Mouse (Mus musculus) thymus, postnatal 0 days (tissue): ENCODE measurements around the gene Tinagl1. TPM values are rescaled to one million over a fixed set of nuclear protein-coding genes. Genes with fewer than 3 reads are reported as not detected.

Experiments
- DNase-seq: peaks from one replicate; pipeline ENCODE4 v3.0.0-alpha.2; 2015; ENCODE audit warnings: low spot score
- polyA plus RNA-seq: library from polyadenylated mRNA; unstranded; fragments of >200 nt; fragmentation: Nextera tagmentation; extraction: Ambion mirVana; gene quantifications from 2 replicates; pipeline ENCODE4 v1.2.1, GENCODE M21; 2015

The Tinagl1 gene
- polyA plus RNA-seq, 1 experiment from 2014 or later = 52.2 TPM

GRCm38 (mm10) chr4:130141786-130142185 lies 33.1 kb downstream of the Tinagl1 start:
- DNase-seq = no peak

GRCm38 (mm10) chr4:130140992-130141402 lies 33.9 kb downstream of the Tinagl1 start:
- DNase-seq = no peak

- DNase-seq = no peak
These were observed 35.8 kb downstream of the Tinagl1 start, which contains the start of gene Hcrtr1 for GRCm38 (mm10) chr4:130139214-130139492. TSS of gene Hcrtr1 (minus strand) at chr4:130139359.

- peak; percentile 45 for DNase-seq
These were observed 36.3 kb downstream of the Tinagl1 start for GRCm38 (mm10) chr4:130138441-130139213.

GRCm38 (mm10) chr4:130133399-130133798 lies 41.5 kb downstream of the Tinagl1 start:
- DNase-seq = no peak

GRCm38 (mm10) chr4:130131448-130132105 lies 43.3 kb downstream of the Tinagl1 start:
- DNase-seq = no peak

GRCm38 (mm10) chr4:130130641-130131350 lies 44.1 kb downstream of the Tinagl1 start:
- DNase-seq = no peak

GRCm38 (mm10) chr4:130130082-130130481 lies 44.8 kb downstream of the Tinagl1 start:
- DNase-seq = no peak

- no peak for DNase-seq
These were observed 46.0 kb downstream of the Tinagl1 start for GRCm38 (mm10) chr4:130128907-130129306.

GRCm38 (mm10) chr4:130125935-130126334 lies 49.0 kb downstream of the Tinagl1 start:
- DNase-seq = no peak

- no peak for DNase-seq
These were observed 49.8 kb downstream of the Tinagl1 start for GRCm38 (mm10) chr4:130125164-130125563.

- DNase-seq = no peak
These were observed 50.8 kb downstream of the Tinagl1 start for GRCm38 (mm10) chr4:130124110-130124509.

GRCm38 (mm10) chr4:130123020-130123419 lies 51.9 kb downstream of the Tinagl1 start:
- DNase-seq = no peak

- no peak for DNase-seq
These were observed 53.4 kb downstream of the Tinagl1 start for GRCm38 (mm10) chr4:130121560-130121959.

- no peak for DNase-seq
These were observed 54.2 kb downstream of the Tinagl1 start for GRCm38 (mm10) chr4:130120752-130121151.

Other genes with a start within 250 kb of the Tinagl1 start
- gene Spocd1, start 245.9 kb downstream of the Tinagl1 start, polyA plus RNA-seq = 0.05 and 0.06 TPM in 2 replicates
- gene Adgrb2, start 190.3 kb downstream of the Tinagl1 start, polyA plus RNA-seq = 0.17 and 0.36 TPM in 2 replicates
- gene Col16a1, start 127.3 kb downstream of the Tinagl1 start, polyA plus RNA-seq = 3.5 and 6.2 TPM in 2 replicates
- gene Pef1, start 72.6 kb downstream of the Tinagl1 start, polyA plus RNA-seq = 62.1 and 65.4 TPM in 2 replicates
- gene Hcrtr1, start 35.8 kb downstream of the Tinagl1 start, polyA plus RNA-seq = 0.28 and 0.34 TPM in 2 replicates
- 0.05 TPM in 1 of 2 replicates, not detected in the other for gene Gm853, start 47.3 kb upstream of the Tinagl1 start, polyA plus RNA-seq
- gene Serinc2, start 104.1 kb upstream of the Tinagl1 start, polyA plus RNA-seq = 8.3 and 9.4 TPM in 2 replicates
- 2.9 and 3.1 TPM in 2 replicates for gene Fabp3, start 133.5 kb upstream of the Tinagl1 start, polyA plus RNA-seq
- gene Gm10570, start 133.6 kb upstream of the Tinagl1 start, polyA plus RNA-seq = not detected in 2 replicates
- 96.6 and 104 TPM in 2 replicates for gene Zcchc17, start 184.8 kb upstream of the Tinagl1 start, polyA plus RNA-seq
- gene Snrnp40, start 185.0 kb upstream of the Tinagl1 start, polyA plus RNA-seq = 152 and 156 TPM in 2 replicates